Mouse (Mus musculus): Measurements from ENCODE around the gene Tsc22d3. TPM values are rescaled to one million over a fixed set of nuclear protein-coding genes. Genes with fewer than 3 reads are reported as not detected.

The Tsc22d3 gene
- polyA plus RNA-seq, 1 experiment: 87.0 TPM

- TF ChIP-seq POLR2AphosphoS2 (IDR thresholded peaks at IDR 0.05; ENCODE audit: insufficient read length, low read depth): no peak
- no peak for TF ChIP-seq USF1 (IDR thresholded peaks at IDR 0.05; ENCODE audit: low read depth)
- no peak for TF ChIP-seq CEBPB (IDR thresholded peaks at IDR 0.05; ENCODE audit: insufficient read depth, poor library complexity, severe bottlenecking)
- TF ChIP-seq MYOD1 (IDR thresholded peaks at IDR 0.05; ENCODE audit: control insufficient read depth in 1 of 3, insufficient read length in 2 of 3, low read depth in 2 of 3): no peak
- no peak for TF ChIP-seq E2F4 (IDR thresholded peaks at IDR 0.05; ENCODE audit: insufficient read depth)
- no peak for TF ChIP-seq SRF (IDR thresholded peaks at IDR 0.05; ENCODE audit: control insufficient read depth, insufficient read length, low read depth)
- Histone ChIP-seq H3K36me3 (ENCODE audit: control insufficient read depth, insufficient read depth) (no peaks in the 10 kb centered on the region), H3K27me3 (ENCODE audit: control insufficient read depth, insufficient read depth, insufficient read length) (no peaks in the 10 kb centered on the region), H3K79me2 (ENCODE audit: control insufficient read depth, insufficient read depth) (no peaks in the 10 kb centered on the region), H3K4me2 (ENCODE audit: low read depth) (no peak overlapping the region), H3K4me3 (no peak overlapping the region), H3ac (ENCODE audit: control insufficient read depth, insufficient read length) (no peak overlapping the region)
Observed at GRCm38 (mm10) chrX:140591176-140591575, 9.3 kb downstream of the Tsc22d3 start.

GRCm38 (mm10) chrX:140590142-140590541, 10.3 kb downstream of the Tsc22d3 start:
- Histone ChIP-seq H3K27me3 (ENCODE audit: control insufficient read depth, insufficient read depth, insufficient read length) (no peaks in the 10 kb centered on the region), H3ac (ENCODE audit: control insufficient read depth, insufficient read length) (no peak overlapping the region), H3K4me3 (no peak overlapping the region), H3K4me2 (ENCODE audit: low read depth) (no peak overlapping the region), H3K79me2 (ENCODE audit: control insufficient read depth, insufficient read depth) (no peaks in the 10 kb centered on the region), H3K36me3 (ENCODE audit: control insufficient read depth, insufficient read depth) (no peaks in the 10 kb centered on the region)
- no peak for TF ChIP-seq SRF (IDR thresholded peaks at IDR 0.05; ENCODE audit: control insufficient read depth, insufficient read length, low read depth)
- no peak for TF ChIP-seq E2F4 (IDR thresholded peaks at IDR 0.05; ENCODE audit: insufficient read depth)
- no peak for TF ChIP-seq USF1 (IDR thresholded peaks at IDR 0.05; ENCODE audit: low read depth)
- no peak for TF ChIP-seq TCF3 (IDR thresholded peaks at IDR 0.05; ENCODE audit: insufficient read length, low read depth)

GRCm38 (mm10) chrX:140589194-140589751, 11.2 kb downstream of the Tsc22d3 start:
- TF ChIP-seq USF1 (IDR thresholded peaks at IDR 0.05; ENCODE audit: low read depth): no peak
- no peak for TF ChIP-seq MYOD1 (IDR thresholded peaks at IDR 0.05; ENCODE audit: control insufficient read depth in 1 of 3, insufficient read length in 2 of 3, low read depth in 2 of 3)
- no peak for TF ChIP-seq E2F4 (IDR thresholded peaks at IDR 0.05; ENCODE audit: insufficient read depth)
- no peak for TF ChIP-seq SRF (IDR thresholded peaks at IDR 0.05; ENCODE audit: control insufficient read depth, insufficient read length, low read depth)
- TF ChIP-seq TCF3 (IDR thresholded peaks at IDR 0.05; ENCODE audit: insufficient read length, low read depth): no peak
- TF ChIP-seq MAX (IDR thresholded peaks at IDR 0.05; ENCODE audit: low read depth): no peak
- TF ChIP-seq TCF12 (IDR thresholded peaks at IDR 0.05; ENCODE audit: insufficient read depth, poor library complexity, severe bottlenecking): no peak
- no peak for TF ChIP-seq MYOG (IDR thresholded peaks at IDR 0.05; ENCODE audit: control insufficient read depth in 1 of 3, insufficient read depth in 1 of 3, insufficient read length in 2 of 3, low read depth in 2 of 3)
- no peak for TF ChIP-seq POLR2A (IDR thresholded peaks at IDR 0.05; ENCODE audit: insufficient read length, low read depth)
- TF ChIP-seq POLR2AphosphoS2 (IDR thresholded peaks at IDR 0.05; ENCODE audit: insufficient read length, low read depth): no peak
- no peak for TF ChIP-seq CEBPB (IDR thresholded peaks at IDR 0.05; ENCODE audit: insufficient read depth, poor library complexity, severe bottlenecking)
- TF ChIP-seq REST (IDR thresholded peaks at IDR 0.05; ENCODE audit: insufficient read depth, insufficient read length): no peak
- H3K36me3 ChIP-seq (ENCODE audit: control insufficient read depth, insufficient read depth): no peaks in the 10 kb centered on the region
- no peak overlapping the region for H3K4me2 ChIP-seq (ENCODE audit: low read depth)
- no peaks in the 10 kb centered on the region for H3K79me2 ChIP-seq (ENCODE audit: control insufficient read depth, insufficient read depth)
- H3ac ChIP-seq (ENCODE audit: control insufficient read depth, insufficient read length): no peak overlapping the region
- no peak overlapping the region for H3K4me3 ChIP-seq
- no peaks in the 10 kb centered on the region for H3K27me3 ChIP-seq (ENCODE audit: control insufficient read depth, insufficient read depth, insufficient read length)

GRCm38 (mm10) chrX:140588534-140588933, 11.9 kb downstream of the Tsc22d3 start:
- Histone ChIP-seq H3K79me2 (ENCODE audit: control insufficient read depth, insufficient read depth) (no peaks in the 10 kb centered on the region), H3K27me3 (ENCODE audit: control insufficient read depth, insufficient read depth, insufficient read length) (no peaks in the 10 kb centered on the region), H3K36me3 (ENCODE audit: control insufficient read depth, insufficient read depth) (no peaks in the 10 kb centered on the region), H3ac (ENCODE audit: control insufficient read depth, insufficient read length) (no peak overlapping the region), H3K4me2 (ENCODE audit: low read depth) (no peak overlapping the region), H3K4me3 (no peak overlapping the region)
- no peak for TF ChIP-seq MAX (IDR thresholded peaks at IDR 0.05; ENCODE audit: low read depth)
- no peak for TF ChIP-seq MYOG (IDR thresholded peaks at IDR 0.05; ENCODE audit: control insufficient read depth in 1 of 3, insufficient read depth in 1 of 3, insufficient read length in 2 of 3, low read depth in 2 of 3)
- TF ChIP-seq E2F4 (IDR thresholded peaks at IDR 0.05; ENCODE audit: insufficient read depth): no peak
- no peak for TF ChIP-seq CEBPB (IDR thresholded peaks at IDR 0.05; ENCODE audit: insufficient read depth, poor library complexity, severe bottlenecking)
- TF ChIP-seq TCF3 (IDR thresholded peaks at IDR 0.05; ENCODE audit: insufficient read length, low read depth): no peak
- no peak for TF ChIP-seq USF1 (IDR thresholded peaks at IDR 0.05; ENCODE audit: low read depth)
- TF ChIP-seq POLR2AphosphoS2 (IDR thresholded peaks at IDR 0.05; ENCODE audit: insufficient read length, low read depth): no peak
- no peak for TF ChIP-seq TCF12 (IDR thresholded peaks at IDR 0.05; ENCODE audit: insufficient read depth, poor library complexity, severe bottlenecking)
- no peak for TF ChIP-seq POLR2A (IDR thresholded peaks at IDR 0.05; ENCODE audit: insufficient read length, low read depth)
- no peak for TF ChIP-seq SRF (IDR thresholded peaks at IDR 0.05; ENCODE audit: control insufficient read depth, insufficient read length, low read depth)
- TF ChIP-seq REST (IDR thresholded peaks at IDR 0.05; ENCODE audit: insufficient read depth, insufficient read length): no peak

- Histone ChIP-seq H3ac (ENCODE audit: control insufficient read depth, insufficient read length) (no peak overlapping the region), H3K79me2 (ENCODE audit: control insufficient read depth, insufficient read depth) (no peaks in the 10 kb centered on the region), H3K4me3 (no peak overlapping the region), H3K27me3 (ENCODE audit: control insufficient read depth, insufficient read depth, insufficient read length) (no peaks in the 10 kb centered on the region), H3K36me3 (ENCODE audit: control insufficient read depth, insufficient read depth) (no peaks in the 10 kb centered on the region), H3K4me2 (ENCODE audit: low read depth) (no peak overlapping the region)
- TF ChIP-seq E2F4 (IDR thresholded peaks at IDR 0.05; ENCODE audit: insufficient read depth) (no peak), USF1 (IDR thresholded peaks at IDR 0.05; ENCODE audit: low read depth) (no peak), POLR2A (IDR thresholded peaks at IDR 0.05; ENCODE audit: insufficient read length, low read depth) (no peak), MYOG (IDR thresholded peaks at IDR 0.05; ENCODE audit: control insufficient read depth in 1 of 3, insufficient read depth in 1 of 3, insufficient read length in 2 of 3, low read depth in 2 of 3) (no peak), MAX (IDR thresholded peaks at IDR 0.05; ENCODE audit: low read depth) (no peak), TCF3 (IDR thresholded peaks at IDR 0.05; ENCODE audit: insufficient read length, low read depth) (no peak), TCF12 (IDR thresholded peaks at IDR 0.05; ENCODE audit: insufficient read depth, poor library complexity, severe bottlenecking) (no peak), MYOD1 (IDR thresholded peaks at IDR 0.05; ENCODE audit: control insufficient read depth in 1 of 3, insufficient read length in 2 of 3, low read depth in 2 of 3) (no peak), REST (IDR thresholded peaks at IDR 0.05; ENCODE audit: insufficient read depth, insufficient read length) (no peak), CEBPB (IDR thresholded peaks at IDR 0.05; ENCODE audit: insufficient read depth, poor library complexity, severe bottlenecking) (no peak), SRF (IDR thresholded peaks at IDR 0.05; ENCODE audit: control insufficient read depth, insufficient read length, low read depth) (no peak)
Observed at GRCm38 (mm10) chrX:140580416-140580815, 20.0 kb downstream of the Tsc22d3 start.
